Mouse (Mus musculus): Measurements from ENCODE around the gene Inhbe. TPM values are rescaled to one million over a fixed set of nuclear protein-coding genes. Genes with fewer than 3 reads are reported as not detected.
A peak's percentile ranks its signal among the peaks of the same experiment; 100 is the strongest.

Gene Inhbe
- polyA plus RNA-seq, 1 experiment from 2014 or later: not detected

GRCm38 (mm10) chr10:127327461-127328145, 26.6 kb downstream of the Inhbe start:
- 40% methylated on average over 18 of the region's 18 CpGs for WGBS
- no peak overlapping the region for H3K27ac ChIP-seq (ENCODE audit: low read length)
- H3K4me3 ChIP-seq (ENCODE audit: low read length): no peak overlapping the region
- no peaks in the 10 kb centered on the region for H3K36me3 ChIP-seq (ENCODE audit: control insufficient read depth, insufficient read depth, low read length)
- peaks cover 4% of the 10 kb centered on the region; the same call in 1 of the 2 replicates for H3K9me3 ChIP-seq (ENCODE audit: control insufficient read depth, low read length)
- H3K4me2 ChIP-seq (ENCODE audit: low read depth, low read length): no peak overlapping the region
- ATAC-seq (ENCODE audit: low read depth): no peak
- H3K27me3 ChIP-seq (ENCODE audit: control insufficient read depth, insufficient read depth, low read depth, low read length): peaks cover 45% of the 10 kb centered on the region
- peaks cover 11% of the 10 kb centered on the region for H3K4me1 ChIP-seq (replicated peaks; ENCODE audit: control insufficient read depth, insufficient read depth, low read length)
- H3K9ac ChIP-seq (ENCODE audit: low read length): no peak overlapping the region

DNA sequence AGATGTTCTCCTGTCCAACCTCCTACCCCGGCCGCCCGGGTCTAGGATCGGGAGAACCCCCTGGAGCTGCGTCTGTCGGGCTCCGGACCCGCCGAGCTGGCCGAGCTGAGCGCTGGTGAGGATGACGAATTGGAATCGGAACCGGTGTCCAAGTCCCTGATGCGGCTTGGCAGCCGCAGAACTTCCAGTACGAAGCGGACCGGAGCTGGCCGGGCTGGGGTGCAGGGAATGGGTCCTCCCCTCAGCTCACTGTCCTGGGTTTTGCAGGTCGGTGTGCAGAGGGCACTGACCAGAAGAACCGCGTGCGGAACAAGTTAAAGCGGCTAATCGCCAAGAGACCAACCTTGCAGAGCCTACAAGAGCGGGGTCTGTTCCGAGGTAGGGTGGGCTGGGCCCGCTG, 27.4 kb downstream of the Inhbe start:
- Histone ChIP-seq H3K27me3 (ENCODE audit: control insufficient read depth, insufficient read depth, low read depth, low read length) (peaks cover 45% of the 10 kb centered on the region), H3K9ac (ENCODE audit: low read length) (peak overlapping the region; percentile 58), H3K27ac (ENCODE audit: low read length) (no peak overlapping the region), H3K4me3 (ENCODE audit: low read length) (peak overlapping the region; percentile 51), H3K4me1 (replicated peaks; ENCODE audit: control insufficient read depth, insufficient read depth, low read length) (peaks cover 11% of the 10 kb centered on the region), H3K36me3 (ENCODE audit: control insufficient read depth, insufficient read depth, low read length) (no peaks in the 10 kb centered on the region), H3K4me2 (ENCODE audit: low read depth, low read length) (peak overlapping the region; percentile 76), H3K9me3 (ENCODE audit: control insufficient read depth, low read length) (peaks cover 4% of the 10 kb centered on the region; the same call in 1 of the 2 replicates)
- ATAC-seq (ENCODE audit: low read depth): no peak; the same call in 1 of the 2 replicates
- WGBS: 7% methylated on average over 29 of the region's 29 CpGs

DNA sequence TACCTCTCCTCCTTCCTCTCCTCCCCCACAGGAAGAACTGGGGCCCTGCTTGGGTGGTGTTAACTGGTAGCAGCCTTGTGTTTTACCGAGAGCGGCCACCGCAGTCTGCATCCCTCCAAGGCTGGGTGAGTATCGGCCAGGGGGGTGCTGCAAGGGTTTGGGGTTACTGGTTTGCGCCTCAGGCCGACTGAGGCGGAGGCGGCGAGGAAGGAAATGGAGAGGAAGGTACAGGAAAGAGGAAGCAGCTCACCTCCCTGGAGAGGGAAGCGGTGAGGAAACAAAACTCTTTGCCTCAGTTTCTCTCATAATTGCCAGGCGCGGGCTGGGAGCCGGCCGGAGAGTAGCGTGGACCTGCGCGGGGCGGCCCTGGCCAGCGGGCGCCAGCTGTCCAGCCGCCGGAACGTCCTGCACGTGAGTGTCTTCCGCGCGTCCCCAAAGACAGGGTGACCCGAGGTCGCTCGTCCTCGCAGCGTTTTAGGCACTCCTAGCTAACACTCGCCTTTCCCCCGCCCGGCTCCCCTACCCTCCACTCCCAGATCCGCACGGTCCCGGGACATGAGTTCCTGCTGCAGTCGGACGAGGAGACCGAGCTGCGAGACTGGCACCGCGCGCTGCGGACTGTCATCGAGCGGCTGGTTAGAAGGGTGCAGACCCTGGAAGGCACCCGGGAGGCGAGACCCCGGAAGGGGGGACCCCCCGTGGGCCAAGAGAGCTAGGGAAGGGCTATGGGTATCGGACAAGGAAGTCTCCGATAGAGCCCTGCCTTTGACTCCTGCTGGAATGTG, 28.0 kb downstream of the Inhbe start:
- Histone ChIP-seq H3K27ac (ENCODE audit: low read length) (no peak overlapping the region), H3K4me2 (ENCODE audit: low read depth, low read length) (peak overlapping the region; percentile 76), H3K4me3 (ENCODE audit: low read length) (peak overlapping the region; percentile 51), H3K9ac (ENCODE audit: low read length) (peak overlapping the region; percentile 58), H3K9me3 (ENCODE audit: control insufficient read depth, low read length) (peaks cover 4% of the 10 kb centered on the region; the same call in 1 of the 2 replicates), H3K36me3 (ENCODE audit: control insufficient read depth, insufficient read depth, low read length) (no peaks in the 10 kb centered on the region), H3K4me1 (replicated peaks; ENCODE audit: control insufficient read depth, insufficient read depth, low read length) (peaks cover 11% of the 10 kb centered on the region), H3K27me3 (ENCODE audit: control insufficient read depth, insufficient read depth, low read depth, low read length) (peaks cover 45% of the 10 kb centered on the region)
- ATAC-seq (ENCODE audit: low read depth): peak; percentile 15; the same call in 1 of the 2 replicates
- WGBS: 1% methylated on average over 54 of the region's 54 CpGs

DNA sequence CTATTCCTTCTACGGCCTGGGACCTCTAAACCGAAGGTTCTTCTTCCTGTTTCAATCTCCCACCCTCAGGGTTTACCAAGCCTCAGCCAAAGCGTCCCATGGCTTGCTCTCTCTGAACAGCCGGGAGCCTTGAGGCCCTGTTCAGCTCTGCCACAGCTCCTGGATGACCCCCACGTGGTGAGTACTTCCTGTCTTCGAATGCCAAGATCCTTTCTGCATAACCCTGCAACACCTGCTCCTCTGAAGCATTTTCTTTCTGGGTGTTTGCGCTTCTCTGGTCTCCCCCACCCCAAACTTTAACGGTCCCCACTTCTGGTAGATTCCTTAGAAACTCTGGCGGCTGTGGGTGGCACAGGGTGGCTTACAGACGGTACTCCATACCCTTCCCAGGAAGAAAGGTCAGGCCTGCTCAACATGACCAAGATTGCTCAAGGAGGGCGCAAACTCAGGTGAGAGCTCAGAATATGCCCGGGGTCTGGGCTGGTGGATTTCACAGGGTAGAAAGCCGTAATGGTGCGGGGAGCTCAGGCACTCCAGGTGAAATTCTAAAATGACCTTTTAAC, 28.7 kb downstream of the Inhbe start:
- no peak overlapping the region for H3K27ac ChIP-seq (ENCODE audit: low read length)
- no peaks in the 10 kb centered on the region for H3K36me3 ChIP-seq (ENCODE audit: control insufficient read depth, insufficient read depth, low read length)
- no peak for ATAC-seq (ENCODE audit: low read depth)
- H3K4me1 ChIP-seq (replicated peaks; ENCODE audit: control insufficient read depth, insufficient read depth, low read length): peaks cover 11% of the 10 kb centered on the region
- peaks cover 45% of the 10 kb centered on the region for H3K27me3 ChIP-seq (ENCODE audit: control insufficient read depth, insufficient read depth, low read depth, low read length)
- H3K9ac ChIP-seq (ENCODE audit: low read length): no peak overlapping the region
- 30% methylated on average over 14 of the region's 14 CpGs for WGBS
- H3K4me2 ChIP-seq (ENCODE audit: low read depth, low read length): peak overlapping the region; percentile 76
- H3K4me3 ChIP-seq (ENCODE audit: low read length): peak overlapping the region; percentile 51
- H3K9me3 ChIP-seq (ENCODE audit: control insufficient read depth, low read length): peaks cover 4% of the 10 kb centered on the region; the same call in 1 of the 2 replicates

- Histone ChIP-seq H3K9ac (ENCODE audit: low read length) (no peak overlapping the region), H3K4me1 (replicated peaks; ENCODE audit: control insufficient read depth, insufficient read depth, low read length) (peaks cover 11% of the 10 kb centered on the region), H3K27ac (ENCODE audit: low read length) (no peak overlapping the region), H3K9me3 (ENCODE audit: control insufficient read depth, low read length) (peaks cover 4% of the 10 kb centered on the region; the same call in 1 of the 2 replicates), H3K4me2 (ENCODE audit: low read depth, low read length) (no peak overlapping the region), H3K4me3 (ENCODE audit: low read length) (no peak overlapping the region), H3K27me3 (ENCODE audit: control insufficient read depth, insufficient read depth, low read depth, low read length) (peaks cover 45% of the 10 kb centered on the region), H3K36me3 (ENCODE audit: control insufficient read depth, insufficient read depth, low read length) (no peaks in the 10 kb centered on the region)
- WGBS: 6% methylated on average over 7 of the region's 7 CpGs
- ATAC-seq (ENCODE audit: low read depth): no peak
Measured at GRCm38 (mm10) chr10:127324495-127324894, 29.7 kb downstream of the Inhbe start.

DNA sequence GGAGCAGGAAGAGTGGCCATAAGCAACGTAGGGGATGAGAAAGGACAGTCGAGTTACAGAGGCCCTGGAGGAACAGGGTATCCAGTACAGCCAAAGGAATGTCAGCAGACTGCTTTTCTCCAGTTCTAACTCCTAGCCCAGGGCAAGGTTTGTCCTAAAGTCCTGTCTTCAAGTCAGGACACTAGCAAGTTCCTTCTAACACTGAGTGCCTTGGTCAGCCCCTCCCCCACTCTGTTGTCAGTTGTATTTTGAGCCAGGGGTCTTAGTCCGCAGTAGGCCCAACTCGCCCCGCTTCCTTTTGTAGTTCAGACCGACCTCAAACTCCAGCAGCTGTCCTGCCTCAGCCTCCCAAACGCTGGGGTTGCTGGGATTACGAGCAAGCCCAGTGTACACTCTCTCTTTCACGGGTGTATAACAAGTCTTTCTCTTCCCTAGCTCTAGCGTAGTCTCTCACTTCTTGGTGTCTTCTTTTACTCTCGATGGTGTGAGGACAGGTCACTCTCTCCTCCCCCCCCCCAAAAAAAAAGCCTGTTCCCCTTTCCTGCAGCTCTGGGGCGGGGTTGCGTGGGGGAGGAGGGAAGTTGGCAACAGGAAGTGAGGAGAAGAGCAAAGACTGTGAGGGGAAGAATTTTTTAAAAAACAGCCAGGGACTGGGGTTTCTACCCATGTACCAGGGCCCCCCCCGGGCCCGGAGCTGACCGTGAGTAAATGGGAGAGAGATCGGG, 30.9 kb downstream of the Inhbe start:
- 65% methylated on average over 17 of the region's 17 CpGs for WGBS
- Histone ChIP-seq H3K4me3 (ENCODE audit: low read length) (no peak overlapping the region), H3K4me1 (replicated peaks; ENCODE audit: control insufficient read depth, insufficient read depth, low read length) (peaks cover 11% of the 10 kb centered on the region), H3K36me3 (ENCODE audit: control insufficient read depth, insufficient read depth, low read length) (no peaks in the 10 kb centered on the region), H3K9ac (ENCODE audit: low read length) (0 out of 2 replicates have a peak overlapping the region, but pooled peaks have one; percentile 39), H3K9me3 (ENCODE audit: control insufficient read depth, low read length) (peaks cover 4% of the 10 kb centered on the region; the same call in 1 of the 2 replicates), H3K4me2 (ENCODE audit: low read depth, low read length) (0 out of 2 replicates have a peak overlapping the region, but pooled peaks have one; percentile 9), H3K27me3 (ENCODE audit: control insufficient read depth, insufficient read depth, low read depth, low read length) (peaks cover 37% of the 10 kb centered on the region), H3K27ac (ENCODE audit: low read length) (no peak overlapping the region)
- ATAC-seq (ENCODE audit: low read depth): no peak

- H3K27me3 ChIP-seq (ENCODE audit: control insufficient read depth, insufficient read depth, low read depth, low read length): peaks cover 31% of the 10 kb centered on the region
- H3K27ac ChIP-seq (ENCODE audit: low read length): no peak overlapping the region
- H3K4me1 ChIP-seq (replicated peaks; ENCODE audit: control insufficient read depth, insufficient read depth, low read length): peaks cover 11% of the 10 kb centered on the region
- H3K4me3 ChIP-seq (ENCODE audit: low read length): no peak overlapping the region
- no peak overlapping the region for H3K4me2 ChIP-seq (ENCODE audit: low read depth, low read length)
- WGBS: 58% methylated on average over 4 of the region's 4 CpGs
- H3K9ac ChIP-seq (ENCODE audit: low read length): no peak overlapping the region
- peaks cover 4% of the 10 kb centered on the region; the same call in 1 of the 2 replicates for H3K9me3 ChIP-seq (ENCODE audit: control insufficient read depth, low read length)
- ATAC-seq (ENCODE audit: low read depth): no peak
- no peaks in the 10 kb centered on the region for H3K36me3 ChIP-seq (ENCODE audit: control insufficient read depth, insufficient read depth, low read length)
Measured at GRCm38 (mm10) chr10:127322669-127323068, 31.5 kb downstream of the Inhbe start.

DNA sequence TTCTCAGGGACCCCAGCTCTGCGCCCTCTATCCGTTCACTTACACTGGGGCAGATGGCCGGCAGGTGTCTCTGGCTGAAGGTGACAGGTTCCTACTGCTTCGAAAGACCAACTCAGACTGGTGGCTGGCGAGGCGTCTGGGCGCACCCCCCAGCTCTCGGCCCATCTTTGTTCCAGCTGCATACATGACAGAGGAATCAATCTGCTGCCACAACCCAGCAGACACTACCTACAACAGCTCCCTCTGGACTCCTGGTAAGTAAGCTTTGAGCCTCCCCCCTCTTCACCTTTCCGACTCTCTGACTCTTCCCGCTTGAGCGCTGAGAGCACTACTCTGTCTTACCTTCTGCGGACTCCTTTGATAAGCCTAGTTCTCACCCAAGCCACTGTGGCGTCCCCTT, 32.0 kb downstream of the Inhbe start:
- no peak overlapping the region for H3K4me3 ChIP-seq (ENCODE audit: low read length)
- H3K27ac ChIP-seq (ENCODE audit: low read length): no peak overlapping the region
- H3K36me3 ChIP-seq (ENCODE audit: control insufficient read depth, insufficient read depth, low read length): no peaks in the 10 kb centered on the region
- H3K27me3 ChIP-seq (ENCODE audit: control insufficient read depth, insufficient read depth, low read depth, low read length): peaks cover 26% of the 10 kb centered on the region
- no peak overlapping the region for H3K9ac ChIP-seq (ENCODE audit: low read length)
- no peak overlapping the region for H3K4me2 ChIP-seq (ENCODE audit: low read depth, low read length)
- WGBS: 39% methylated on average over 13 of the region's 13 CpGs
- H3K9me3 ChIP-seq (ENCODE audit: control insufficient read depth, low read length): peaks cover 2% of the 10 kb centered on the region; the same call in 1 of the 2 replicates
- no peak for ATAC-seq (ENCODE audit: low read depth)
- H3K4me1 ChIP-seq (replicated peaks; ENCODE audit: control insufficient read depth, insufficient read depth, low read length): peaks cover 11% of the 10 kb centered on the region
